Mouse (Mus musculus): ENCODE data around the gene Map3k1. TPM values are rescaled to one million over a fixed set of nuclear protein-coding genes. Genes with fewer than 3 reads are reported as not detected.

The Map3k1 gene
- polyA plus RNA-seq, 1 experiment: 15.2 TPM

GRCm38 (mm10) chr13:111802271-111802665, 6.5 kb downstream of the Map3k1 start:
- TF ChIP-seq POLR2A (IDR thresholded peaks at IDR 0.05; ENCODE audit: borderline replicate concordance, extremely low read depth, insufficient read depth, insufficient read length, poor library complexity, severe bottlenecking): no peak
- no peak for TF ChIP-seq CTCF (IDR thresholded peaks at IDR 0.05; ENCODE audit: borderline replicate concordance, extremely low read depth, insufficient read depth, insufficient read length)
- DNase-seq (ENCODE audit: low read depth): no peak

- DNase-seq (ENCODE audit: low read depth): no peak
- TF ChIP-seq POLR2A (IDR thresholded peaks at IDR 0.05; ENCODE audit: borderline replicate concordance, extremely low read depth, insufficient read depth, insufficient read length, poor library complexity, severe bottlenecking) (no peak), CTCF (IDR thresholded peaks at IDR 0.05; ENCODE audit: borderline replicate concordance, extremely low read depth, insufficient read depth, insufficient read length) (no peak)
Observed at GRCm38 (mm10) chr13:111801662-111802270, 7.0 kb downstream of the Map3k1 start.

GRCm38 (mm10) chr13:111800866-111801265, 7.9 kb downstream of the Map3k1 start:
- TF ChIP-seq CTCF (IDR thresholded peaks at IDR 0.05; ENCODE audit: borderline replicate concordance, extremely low read depth, insufficient read depth, insufficient read length): no peak
- TF ChIP-seq POLR2A (IDR thresholded peaks at IDR 0.05; ENCODE audit: borderline replicate concordance, extremely low read depth, insufficient read depth, insufficient read length, poor library complexity, severe bottlenecking): no peak
- no peak for DNase-seq (ENCODE audit: low read depth)

GRCm38 (mm10) chr13:111798044-111798443, 10.7 kb downstream of the Map3k1 start:
- TF ChIP-seq POLR2A (IDR thresholded peaks at IDR 0.05; ENCODE audit: borderline replicate concordance, extremely low read depth, insufficient read depth, insufficient read length, poor library complexity, severe bottlenecking) (no peak), CTCF (IDR thresholded peaks at IDR 0.05; ENCODE audit: borderline replicate concordance, extremely low read depth, insufficient read depth, insufficient read length) (no peak)
- no peak for DNase-seq (ENCODE audit: low read depth)

- no peak for TF ChIP-seq CTCF (IDR thresholded peaks at IDR 0.05; ENCODE audit: borderline replicate concordance, extremely low read depth, insufficient read depth, insufficient read length)
- no peak for TF ChIP-seq POLR2A (IDR thresholded peaks at IDR 0.05; ENCODE audit: borderline replicate concordance, extremely low read depth, insufficient read depth, insufficient read length, poor library complexity, severe bottlenecking)
- DNase-seq (ENCODE audit: low read depth): peak; percentile 66
Observed at GRCm38 (mm10) chr13:111797021-111797420, 11.8 kb downstream of the Map3k1 start.

- DNase-seq (ENCODE audit: low read depth): peak; percentile 47
Observed at GRCm38 (mm10) chr13:111796191-111796920, 12.4 kb downstream of the Map3k1 start.

GRCm38 (mm10) chr13:111792975-111793287, 15.9 kb downstream of the Map3k1 start:
- TF ChIP-seq POLR2A (IDR thresholded peaks at IDR 0.05; ENCODE audit: borderline replicate concordance, extremely low read depth, insufficient read depth, insufficient read length, poor library complexity, severe bottlenecking): no peak
- TF ChIP-seq CTCF (IDR thresholded peaks at IDR 0.05; ENCODE audit: borderline replicate concordance, extremely low read depth, insufficient read depth, insufficient read length): no peak
- DNase-seq (ENCODE audit: low read depth): no peak

More at GRCm38 (mm10) chr13:111796191-111796920, 12.4 kb downstream of the Map3k1 start:
- TF ChIP-seq CTCF (IDR thresholded peaks at IDR 0.05; ENCODE audit: borderline replicate concordance, extremely low read depth, insufficient read depth, insufficient read length) (no peak), POLR2A (IDR thresholded peaks at IDR 0.05; ENCODE audit: borderline replicate concordance, extremely low read depth, insufficient read depth, insufficient read length, poor library complexity, severe bottlenecking) (no peak)

GRCm38 (mm10) chr13:111792130-111792974, 16.4 kb downstream of the Map3k1 start:
- TF ChIP-seq POLR2A (IDR thresholded peaks at IDR 0.05; ENCODE audit: borderline replicate concordance, extremely low read depth, insufficient read depth, insufficient read length, poor library complexity, severe bottlenecking) (no peak), CTCF (IDR thresholded peaks at IDR 0.05; ENCODE audit: borderline replicate concordance, extremely low read depth, insufficient read depth, insufficient read length) (no peak)
- DNase-seq (ENCODE audit: low read depth): peak; percentile 50

GRCm38 (mm10) chr13:111791596-111791995, 17.2 kb downstream of the Map3k1 start:
- no peak for TF ChIP-seq CTCF (IDR thresholded peaks at IDR 0.05; ENCODE audit: borderline replicate concordance, extremely low read depth, insufficient read depth, insufficient read length)
- TF ChIP-seq POLR2A (IDR thresholded peaks at IDR 0.05; ENCODE audit: borderline replicate concordance, extremely low read depth, insufficient read depth, insufficient read length, poor library complexity, severe bottlenecking): no peak
- DNase-seq (ENCODE audit: low read depth): no peak

- TF ChIP-seq POLR2A (IDR thresholded peaks at IDR 0.05; ENCODE audit: borderline replicate concordance, extremely low read depth, insufficient read depth, insufficient read length, poor library complexity, severe bottlenecking): no peak
- no peak for TF ChIP-seq CTCF (IDR thresholded peaks at IDR 0.05; ENCODE audit: borderline replicate concordance, extremely low read depth, insufficient read depth, insufficient read length)
- DNase-seq (ENCODE audit: low read depth): no peak
Observed at GRCm38 (mm10) chr13:111789420-111790065, 19.2 kb downstream of the Map3k1 start.

- TF ChIP-seq POLR2A (IDR thresholded peaks at IDR 0.05; ENCODE audit: borderline replicate concordance, extremely low read depth, insufficient read depth, insufficient read length, poor library complexity, severe bottlenecking) (no peak), CTCF (IDR thresholded peaks at IDR 0.05; ENCODE audit: borderline replicate concordance, extremely low read depth, insufficient read depth, insufficient read length) (no peak)
- DNase-seq (ENCODE audit: low read depth): no peak
Observed at GRCm38 (mm10) chr13:111788882-111789281, 19.9 kb downstream of the Map3k1 start.
